Mouse (Mus musculus) megakaryocyte, embryonic 14.5 days (primary cell): ENCODE measurements around the gene Tctex1d2.

ENCODE experiments used
- FLI1 ChIP-seq: IDR thresholded peaks from 2 replicates; pipeline ENCODE4 v1.6.1; 2012; ENCODE audit warnings: low read length, inconsistent platforms, mixed read lengths
- GATA1 ChIP-seq: IDR thresholded peaks from 3 replicates; pipeline ENCODE4 v1.6.1; 2012; ENCODE audit warnings: mixed read lengths, low read length, inconsistent platforms, borderline replicate concordance

DNA sequence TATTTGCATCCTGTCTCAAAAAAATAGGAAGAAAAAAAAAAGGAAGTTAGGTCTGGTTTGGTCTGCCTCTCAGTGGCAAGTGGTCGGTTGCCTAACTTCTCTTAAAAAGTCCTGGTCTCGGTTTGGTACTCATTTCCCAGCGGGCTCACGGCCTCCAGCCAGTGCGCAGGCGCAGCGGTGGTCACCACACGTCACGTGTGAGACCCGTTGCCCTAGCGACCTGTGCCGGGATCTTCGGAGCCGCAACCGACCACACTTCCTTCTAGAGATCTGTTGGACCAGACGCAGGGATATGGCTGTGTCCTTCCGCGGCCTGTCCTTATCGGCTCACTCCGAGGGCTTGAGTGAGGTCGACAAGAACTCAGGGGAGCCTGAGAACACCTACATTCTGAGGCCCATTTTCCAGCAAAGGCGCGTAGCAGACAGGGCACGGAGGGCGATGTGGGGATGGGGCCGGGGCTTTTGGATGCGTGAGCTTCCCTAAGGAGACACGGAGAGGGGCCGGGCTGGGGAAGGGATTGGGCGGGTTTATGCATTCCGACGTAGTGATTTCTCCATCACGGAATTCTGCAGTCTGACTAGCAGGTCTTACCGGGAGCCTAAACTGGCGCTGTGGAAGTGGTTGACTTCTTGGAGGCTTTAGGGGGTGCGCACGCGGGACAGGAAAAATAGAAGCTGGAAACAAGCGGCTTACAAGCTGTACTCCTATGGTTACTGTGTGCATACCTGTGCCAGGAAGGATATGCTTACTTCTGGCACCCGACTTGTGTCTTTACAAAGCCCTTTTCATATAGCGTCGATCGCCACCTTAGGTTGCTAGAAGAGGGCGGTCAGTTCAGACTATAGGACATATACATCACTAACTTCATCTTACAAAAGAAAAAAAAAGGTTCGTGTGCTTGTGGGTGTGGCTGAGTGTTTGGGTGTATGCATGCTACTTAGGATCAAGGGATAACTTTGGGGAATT lies at the start of gene Tctex1d2:
- TF ChIP-seq GATA1 (peak; percentile 50; the same call in 1 of the 3 replicates), FLI1 (no peak)
